Mouse (Mus musculus) c-Kit-positive CD71-positive TER-119-positive erythroid progenitor cells, embryonic 14.5 days (primary cell): ENCODE measurements at regions not wholly inside any gene's neighbourhood (a gene's known extent, or its start where the extent isn't known, plus 50 kb on each side); places are given as distances from the start of the nearest gene placed in this dataset.
A peak's percentile ranks its signal among the peaks of the same experiment; 100 is the strongest.

Source experiments
- DNase-seq: peaks from one replicate; pipeline ENCODE4 v3.0.0-alpha.2; 2013; ENCODE audit warnings: low spot score

- no peak for DNase-seq
Observed at GRCm38 (mm10) chr1:167905424-167905823, 216.4 kb downstream of the Lmx1a start.

- no peak for DNase-seq
Observed at GRCm38 (mm10) chr1:167912074-167912473, 223.0 kb downstream of the Lmx1a start.

GRCm38 (mm10) chr1:167914982-167915561 lies 226.0 kb downstream of the Lmx1a start:
- DNase-seq, result peak; percentile 28

GRCm38 (mm10) chr1:167915578-167916275 lies 226.7 kb downstream of the Lmx1a start:
- DNase-seq, result no peak

GRCm38 (mm10) chr1:167922917-167923316 lies 233.9 kb downstream of the Lmx1a start:
- no peak for DNase-seq

- DNase-seq, result no peak
Observed at GRCm38 (mm10) chr1:167928060-167928467, 239.0 kb downstream of the Lmx1a start.

- DNase-seq, result no peak
Observed at GRCm38 (mm10) chr1:167929729-167930341, 240.8 kb downstream of the Lmx1a start.

GRCm38 (mm10) chr1:167932088-167932487 lies 243.1 kb downstream of the Lmx1a start:
- DNase-seq, result peak; percentile 5

GRCm38 (mm10) chr1:167936726-167937125 lies 247.7 kb downstream of the Lmx1a start:
- no peak for DNase-seq

GRCm38 (mm10) chr1:167938176-167938575 lies 249.1 kb downstream of the Lmx1a start:
- no peak for DNase-seq

GRCm38 (mm10) chr1:167942037-167942470 lies 253.0 kb downstream of the Lmx1a start:
- no peak for DNase-seq

GRCm38 (mm10) chr1:167943121-167943520 lies 254.1 kb downstream of the Lmx1a start:
- DNase-seq, result no peak

GRCm38 (mm10) chr1:167945615-167946252 lies 256.7 kb downstream of the Lmx1a start:
- DNase-seq, result no peak

GRCm38 (mm10) chr1:167947866-167948265 lies 258.8 kb downstream of the Lmx1a start:
- no peak for DNase-seq

- no peak for DNase-seq
Observed at GRCm38 (mm10) chr1:167951717-167952116, 262.7 kb downstream of the Lmx1a start.

- DNase-seq, result no peak
Observed at GRCm38 (mm10) chr1:167958531-167958930, 269.5 kb downstream of the Lmx1a start.

- DNase-seq, result no peak
Observed at GRCm38 (mm10) chr1:167969545-167969944, 280.5 kb downstream of the Lmx1a start.

GRCm38 (mm10) chr1:167969985-167970384 lies 280.9 kb downstream of the Lmx1a start:
- DNase-seq, result no peak

- no peak for DNase-seq
Observed at GRCm38 (mm10) chr1:167976708-167977107, 287.7 kb downstream of the Lmx1a start.

- no peak for DNase-seq
Observed at GRCm38 (mm10) chr1:167979187-167979586, 290.1 kb downstream of the Lmx1a start.

GRCm38 (mm10) chr1:167979588-167979987 lies 290.6 kb downstream of the Lmx1a start:
- DNase-seq, result no peak

GRCm38 (mm10) chr1:167981292-167981691 lies 292.3 kb downstream of the Lmx1a start:
- DNase-seq, result no peak

GRCm38 (mm10) chr1:168007456-168007855 lies 318.4 kb downstream of the Lmx1a start:
- no peak for DNase-seq
